Mouse (Mus musculus): ENCODE results near the gene Unc45a. TPM values are rescaled to one million over a fixed set of nuclear protein-coding genes. Genes with fewer than 3 reads are reported as not detected.

Gene Unc45a
- polyA plus RNA-seq, 2 experiments: 36.9 to 62.6 TPM

DNA sequence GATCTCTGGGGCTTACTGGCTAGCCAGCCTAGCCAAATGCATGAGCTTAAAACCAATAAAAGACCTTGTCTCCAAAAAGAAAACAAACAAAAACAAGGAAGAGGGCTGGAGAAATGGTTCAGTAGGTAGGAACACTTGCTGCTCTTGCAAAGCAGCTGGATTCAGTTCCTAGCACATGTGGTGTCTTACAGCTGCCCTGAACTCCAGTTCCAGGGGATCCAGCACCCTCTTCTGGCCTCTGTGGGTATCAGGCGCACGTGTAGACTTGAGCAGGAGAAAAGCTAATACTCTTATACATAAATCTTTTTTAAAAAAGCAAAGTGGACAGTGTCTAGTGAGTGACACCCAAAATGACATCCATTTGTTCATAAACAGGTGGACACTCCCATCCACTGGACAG is 39.3 kb downstream of the Unc45a start:
- no peak overlapping the region for H3K27ac ChIP-seq (replicated peaks; ENCODE audit: low read depth, low read length)
- H3K9ac ChIP-seq (ENCODE audit: low read depth, low read length, severe bottlenecking): no peak overlapping the region
- H3K9me3 ChIP-seq (ENCODE audit: control insufficient read depth, low read length): no peaks in the 10 kb centered on the region
- no peak for TF ChIP-seq POLR2A (IDR thresholded peaks at IDR 0.05; ENCODE audit: borderline replicate concordance, extremely low read depth, insufficient read depth, insufficient read length)
- H3K4me3 ChIP-seq (replicated peaks; ENCODE audit: low read length): no peak overlapping the region
- no peak overlapping the region for H3K4me2 ChIP-seq (replicated peaks; ENCODE audit: low read depth, low read length, severe bottlenecking)
- no peak for DNase-seq (ENCODE audit: low spot score)
- 96% methylated on average over 2 of the region's 2 CpGs for WGBS
- no peaks in the 10 kb centered on the region for H3K4me1 ChIP-seq (ENCODE audit: control insufficient read depth, insufficient read depth, low read length)
- no peak for ATAC-seq (ENCODE audit: low FRiP score, low read depth)
- peaks cover 70% of the 10 kb centered on the region for H3K36me3 ChIP-seq (ENCODE audit: control insufficient read depth, insufficient read depth, low read length)
- H3K27me3 ChIP-seq (ENCODE audit: control insufficient read depth, insufficient read depth, low read length): no peaks in the 10 kb centered on the region

DNA sequence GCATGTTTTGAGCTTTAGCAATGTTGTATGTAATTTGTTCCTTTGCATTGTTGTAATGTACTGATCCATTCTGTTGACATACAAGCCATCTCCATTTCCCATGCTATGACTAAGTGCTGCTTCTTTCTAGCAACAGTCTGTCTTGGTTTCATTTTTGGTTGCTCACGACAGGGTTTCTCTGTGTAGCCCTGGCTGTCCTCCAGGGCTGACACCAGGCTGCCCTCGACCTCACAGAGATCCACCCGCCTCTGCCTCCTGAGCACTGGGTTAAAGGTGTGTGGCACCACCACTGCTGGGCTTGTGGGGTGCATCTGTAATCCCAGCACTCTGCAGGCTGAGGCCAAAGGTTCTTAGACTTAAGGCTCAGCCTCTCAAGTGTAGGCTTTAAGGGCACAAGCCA is 41.2 kb downstream of the Unc45a start:
- Histone ChIP-seq H3K27ac (replicated peaks; ENCODE audit: low read depth, low read length) (no peak overlapping the region), H3K27me3 (ENCODE audit: control insufficient read depth, insufficient read depth, low read length) (no peaks in the 10 kb centered on the region), H3K4me3 (replicated peaks; ENCODE audit: low read length) (no peak overlapping the region), H3K36me3 (ENCODE audit: control insufficient read depth, insufficient read depth, low read length) (peaks cover 51% of the 10 kb centered on the region), H3K9ac (ENCODE audit: low read depth, low read length, severe bottlenecking) (no peak overlapping the region), H3K4me1 (ENCODE audit: control insufficient read depth, insufficient read depth, low read length) (peaks cover 8% of the 10 kb centered on the region), H3K9me3 (ENCODE audit: control insufficient read depth, low read length) (no peaks in the 10 kb centered on the region), H3K4me2 (replicated peaks; ENCODE audit: low read depth, low read length, severe bottlenecking) (no peak overlapping the region)
- 100% methylated on average over 3 of the region's 3 CpGs for WGBS
- DNase-seq (ENCODE audit: low spot score) (no peak), ATAC-seq (ENCODE audit: low FRiP score, low read depth) (no peak)
- no peak for TF ChIP-seq POLR2A (IDR thresholded peaks at IDR 0.05; ENCODE audit: borderline replicate concordance, extremely low read depth, insufficient read depth, insufficient read length)

DNA sequence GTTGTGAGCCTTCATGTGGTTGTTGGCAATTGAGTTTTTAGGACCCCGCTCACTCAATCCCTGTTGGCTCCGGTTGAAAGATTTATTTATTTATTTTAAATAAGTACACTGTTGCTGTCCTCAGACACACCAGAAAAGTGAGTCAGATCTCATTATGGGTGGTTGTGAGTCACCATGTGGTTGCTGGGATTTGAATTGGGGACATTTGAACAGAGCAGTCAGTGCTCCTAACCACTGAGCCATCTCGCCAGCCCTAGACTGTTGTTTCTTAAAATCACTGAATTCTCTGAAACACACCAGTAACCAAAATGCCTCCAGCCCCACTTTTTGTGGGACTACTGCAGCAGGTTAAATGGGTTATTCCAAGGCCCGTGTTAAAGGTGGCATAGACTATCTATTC is 42.1 kb downstream of the Unc45a start:
- whole genome bisulfite sequencing: 97% methylated on average over 4 of the region's 4 CpGs
- Histone ChIP-seq H3K9ac (ENCODE audit: low read depth, low read length, severe bottlenecking) (no peak overlapping the region), H3K4me2 (replicated peaks; ENCODE audit: low read depth, low read length, severe bottlenecking) (no peak overlapping the region), H3K4me3 (replicated peaks; ENCODE audit: low read length) (no peak overlapping the region), H3K4me1 (ENCODE audit: control insufficient read depth, insufficient read depth, low read length) (peaks cover 8% of the 10 kb centered on the region), H3K27me3 (ENCODE audit: control insufficient read depth, insufficient read depth, low read length) (no peaks in the 10 kb centered on the region), H3K9me3 (ENCODE audit: control insufficient read depth, low read length) (no peaks in the 10 kb centered on the region), H3K36me3 (ENCODE audit: control insufficient read depth, insufficient read depth, low read length) (peaks cover 43% of the 10 kb centered on the region), H3K27ac (replicated peaks; ENCODE audit: low read depth, low read length) (no peak overlapping the region)
- ATAC-seq (ENCODE audit: low FRiP score, low read depth) (no peak), DNase-seq (ENCODE audit: low spot score) (no peak)
- TF ChIP-seq POLR2A (IDR thresholded peaks at IDR 0.05; ENCODE audit: borderline replicate concordance, extremely low read depth, insufficient read depth, insufficient read length): no peak

DNA sequence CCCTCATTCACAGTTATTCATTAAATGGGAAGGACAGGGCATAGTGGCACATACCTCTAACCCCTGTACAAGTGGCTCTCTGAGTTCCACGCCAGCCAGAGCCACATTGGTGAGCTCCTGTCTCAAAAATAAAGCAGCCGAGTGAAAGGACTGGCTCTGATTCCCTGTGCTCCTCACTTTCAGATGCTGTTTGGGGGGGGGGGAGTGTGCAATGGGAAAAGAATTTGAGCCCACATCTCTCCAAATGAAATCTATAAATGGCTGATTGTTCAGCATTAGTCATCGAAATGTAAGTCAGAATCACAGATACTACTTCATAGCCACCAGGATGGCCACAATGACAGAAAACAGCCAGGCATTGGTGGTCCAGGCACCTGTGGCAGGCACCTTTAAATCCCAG is 43.8 kb downstream of the Unc45a start:
- H3K4me2 ChIP-seq (replicated peaks; ENCODE audit: low read depth, low read length, severe bottlenecking): 0 out of 2 replicates have a peak overlapping the region, but pooled peaks have one; percentile 3
- no peak overlapping the region for H3K27ac ChIP-seq (replicated peaks; ENCODE audit: low read depth, low read length)
- H3K4me3 ChIP-seq (replicated peaks; ENCODE audit: low read length): no peak overlapping the region
- TF ChIP-seq POLR2A (IDR thresholded peaks at IDR 0.05; ENCODE audit: borderline replicate concordance, extremely low read depth, insufficient read depth, insufficient read length): no peak
- H3K27me3 ChIP-seq (ENCODE audit: control insufficient read depth, insufficient read depth, low read length): no peaks in the 10 kb centered on the region
- 85% methylated on average over 3 of the region's 3 CpGs for WGBS
- no peak overlapping the region for H3K9ac ChIP-seq (ENCODE audit: low read depth, low read length, severe bottlenecking)
- no peak for DNase-seq (ENCODE audit: low spot score)
- no peaks in the 10 kb centered on the region for H3K9me3 ChIP-seq (ENCODE audit: control insufficient read depth, low read length)
- no peak for ATAC-seq (ENCODE audit: low FRiP score, low read depth)
- H3K36me3 ChIP-seq (ENCODE audit: control insufficient read depth, insufficient read depth, low read length): peaks cover 31% of the 10 kb centered on the region
- H3K4me1 ChIP-seq (ENCODE audit: control insufficient read depth, insufficient read depth, low read length): peaks cover 8% of the 10 kb centered on the region

DNA sequence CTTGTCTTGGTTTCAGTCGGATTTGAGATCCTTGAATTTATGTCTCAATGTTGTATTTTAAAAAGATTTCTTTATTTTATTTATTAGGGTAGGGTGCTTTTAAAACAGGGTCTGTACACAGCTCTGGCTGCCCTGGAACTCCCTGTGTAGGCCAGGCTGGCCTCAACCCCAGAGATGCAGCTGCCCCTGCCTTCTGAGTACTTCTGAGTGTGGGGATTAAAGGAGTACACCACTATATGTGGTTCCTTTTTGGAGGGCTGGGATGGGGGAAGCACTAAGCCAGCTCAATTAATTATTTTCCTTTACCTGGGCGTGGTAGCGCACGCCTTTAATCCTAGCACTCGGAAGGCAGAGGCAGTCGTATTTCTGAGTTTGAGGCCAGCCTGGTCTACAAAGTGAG is 44.3 kb downstream of the Unc45a start:
- no peak overlapping the region for H3K4me2 ChIP-seq (replicated peaks; ENCODE audit: low read depth, low read length, severe bottlenecking)

More for the DNA sequence above, 44.3 kb downstream of the Unc45a start:
- 92% methylated on average over 6 of the region's 6 CpGs for WGBS
- Histone ChIP-seq H3K36me3 (ENCODE audit: control insufficient read depth, insufficient read depth, low read length) (peaks cover 31% of the 10 kb centered on the region), H3K9me3 (ENCODE audit: control insufficient read depth, low read length) (no peaks in the 10 kb centered on the region), H3K4me3 (replicated peaks; ENCODE audit: low read length) (no peak overlapping the region), H3K27me3 (ENCODE audit: control insufficient read depth, insufficient read depth, low read length) (no peaks in the 10 kb centered on the region), H3K27ac (replicated peaks; ENCODE audit: low read depth, low read length) (no peak overlapping the region), H3K9ac (ENCODE audit: low read depth, low read length, severe bottlenecking) (no peak overlapping the region), H3K4me1 (ENCODE audit: control insufficient read depth, insufficient read depth, low read length) (peaks cover 8% of the 10 kb centered on the region)
- DNase-seq (ENCODE audit: low spot score) (no peak), ATAC-seq (ENCODE audit: low FRiP score, low read depth) (no peak)
- no peak for TF ChIP-seq POLR2A (IDR thresholded peaks at IDR 0.05; ENCODE audit: borderline replicate concordance, extremely low read depth, insufficient read depth, insufficient read length)
